Mouse (Mus musculus): ENCODE data around the gene Vmn1r213. TPM values are rescaled to one million over a fixed set of nuclear protein-coding genes. Genes with fewer than 3 reads are reported as not detected.

Gene Vmn1r213
- not detected in 2 replicates for polyA plus RNA-seq (2014; fragmentation: Nextera tagmentation; extraction: Ambion mirVana)

DNA sequence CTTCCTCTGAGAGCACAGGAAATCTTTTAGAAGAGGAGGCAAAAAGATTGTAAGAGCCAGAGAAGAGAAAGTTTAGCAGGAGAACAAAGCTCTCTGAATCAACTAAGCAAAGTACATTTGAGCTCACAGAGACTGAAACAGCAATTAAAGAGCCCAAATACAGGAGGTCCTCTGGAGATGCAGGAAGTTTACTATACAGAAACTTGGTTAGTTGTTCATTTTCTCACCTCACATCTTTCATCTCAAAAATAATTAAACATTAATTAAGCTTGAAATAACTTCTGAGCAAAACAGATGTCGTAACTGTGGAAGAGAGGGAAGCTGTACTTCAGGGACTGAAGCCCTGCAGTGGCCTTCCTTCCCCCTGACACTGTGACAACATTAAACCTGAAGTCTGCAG lies at the start of gene Vmn1r213:
TSS of gene Vmn1r213 (plus strand) at position 301 of the 400 bp plus-strand sequence.
- DNase-seq (ENCODE audit: low spot score) (no peak), ATAC-seq (ENCODE audit: insufficient read depth, low FRiP score, low TSS enrichment) (no peak)
- Histone ChIP-seq H3K27ac (ENCODE audit: low read depth, low read length) (no peak within 1 kb of the TSS), H3K36me3 (ENCODE audit: control insufficient read depth, insufficient read depth, low read length) (no peaks in the 10 kb centered on the region), H3K9me3 (ENCODE audit: control insufficient read depth, low read length) (no peaks in the 10 kb centered on the region), H3K4me1 (ENCODE audit: control insufficient read depth, insufficient read depth, low read length) (no peaks in the 10 kb centered on the region), H3K9ac (ENCODE audit: low read length) (no peak within 1 kb of the TSS), H3K4me3 (ENCODE audit: low read depth, low read length) (no peak within 1 kb of the TSS), H3K27me3 (ENCODE audit: control insufficient read depth, insufficient read depth, low read length) (no peaks in the 10 kb centered on the region), H3K4me2 (ENCODE audit: low read depth) (no peak within 1 kb of the TSS)
- 76% methylated on average over 1 of the region's 1 CpGs for WGBS

DNA sequence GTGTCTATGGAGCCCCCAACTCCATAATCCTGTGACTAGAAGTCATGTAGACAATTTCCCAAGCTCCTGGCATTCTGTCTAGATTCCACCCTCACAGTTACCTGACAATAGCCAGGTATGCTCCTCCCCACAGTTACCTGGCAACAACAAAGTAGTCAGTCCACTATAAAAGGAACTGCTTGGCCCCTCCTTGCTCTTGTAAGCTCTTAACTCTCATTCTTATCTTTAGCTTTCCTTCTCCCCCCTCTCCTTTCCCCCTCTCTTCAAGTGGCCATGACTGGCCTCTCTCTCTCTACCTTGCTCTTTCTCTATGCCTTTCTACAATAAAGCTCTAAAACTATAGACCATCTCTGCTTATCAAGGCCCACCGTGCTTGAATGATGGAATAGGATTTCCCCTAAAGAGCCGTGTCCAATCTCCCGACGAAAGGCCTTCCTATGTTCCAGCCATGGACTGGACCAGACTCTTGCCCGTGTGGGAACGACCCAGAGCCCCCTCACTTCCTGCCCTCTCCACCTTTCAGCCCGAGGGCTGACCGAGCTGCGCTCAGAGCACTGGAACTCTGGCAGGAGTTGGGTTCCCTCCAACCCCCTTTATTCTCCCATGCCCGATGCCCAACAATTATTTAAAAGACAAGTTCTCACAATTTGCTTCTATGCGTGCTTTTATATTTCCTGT lies 17.1 kb upstream of the Vmn1r213 start:
- DNase-seq (ENCODE audit: low spot score) (no peak), ATAC-seq (ENCODE audit: insufficient read depth, low FRiP score, low TSS enrichment) (no peak)
- Histone ChIP-seq H3K4me2 (ENCODE audit: low read depth) (no peak overlapping the region), H3K9ac (ENCODE audit: low read length) (no peak overlapping the region), H3K36me3 (ENCODE audit: control insufficient read depth, insufficient read depth, low read length) (no peaks in the 10 kb centered on the region), H3K27ac (ENCODE audit: low read depth, low read length) (no peak overlapping the region), H3K27me3 (ENCODE audit: control insufficient read depth, insufficient read depth, low read length) (no peaks in the 10 kb centered on the region), H3K4me1 (ENCODE audit: control insufficient read depth, insufficient read depth, low read length) (no peaks in the 10 kb centered on the region), H3K4me3 (ENCODE audit: low read depth, low read length) (no peak overlapping the region), H3K9me3 (ENCODE audit: control insufficient read depth, low read length) (no peaks in the 10 kb centered on the region)
- 84% methylated on average over 11 of the region's 11 CpGs for WGBS

DNA sequence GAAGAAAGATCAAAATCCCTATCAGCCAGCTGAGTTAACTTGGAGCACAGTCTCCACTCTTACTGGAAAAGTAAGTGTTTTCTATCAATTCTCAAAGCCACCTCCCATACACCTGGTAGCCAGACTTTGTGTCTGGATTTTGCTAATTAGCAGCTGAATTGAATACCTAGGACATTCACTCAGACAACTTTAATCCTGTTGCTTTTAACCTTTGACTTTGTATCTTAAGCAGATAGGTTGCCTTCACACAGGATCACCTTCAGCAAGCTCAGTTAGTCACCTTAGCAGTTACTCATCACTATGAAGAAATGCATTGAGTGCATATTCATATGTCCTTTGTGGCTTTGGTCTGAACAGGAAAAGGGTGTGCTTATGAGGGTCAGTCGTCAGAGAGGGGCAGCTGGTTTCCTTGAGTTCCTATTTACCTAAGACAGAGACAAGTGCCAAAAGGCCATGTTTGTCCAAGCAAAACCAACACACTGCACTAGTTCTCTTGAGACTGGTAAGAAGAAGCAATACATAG lies 15.2 kb upstream of the Vmn1r213 start:
- no peaks in the 10 kb centered on the region for H3K27me3 ChIP-seq (ENCODE audit: control insufficient read depth, insufficient read depth, low read length)
- H3K36me3 ChIP-seq (ENCODE audit: control insufficient read depth, insufficient read depth, low read length), result no peaks in the 10 kb centered on the region
- no peak overlapping the region for H3K27ac ChIP-seq (ENCODE audit: low read depth, low read length)
- DNase-seq (ENCODE audit: low spot score), result no peak
- ATAC-seq (ENCODE audit: insufficient read depth, low FRiP score, low TSS enrichment), result no peak
- H3K4me3 ChIP-seq (ENCODE audit: low read depth, low read length), result no peak overlapping the region
- H3K4me1 ChIP-seq (ENCODE audit: control insufficient read depth, insufficient read depth, low read length), result no peaks in the 10 kb centered on the region
- no peak overlapping the region for H3K9ac ChIP-seq (ENCODE audit: low read length)
- H3K4me2 ChIP-seq (ENCODE audit: low read depth), result no peak overlapping the region
- WGBS, result 37% methylated on average over 1 of the region's 1 CpGs
- H3K9me3 ChIP-seq (ENCODE audit: control insufficient read depth, low read length), result no peaks in the 10 kb centered on the region

GRCm38 (mm10) chr13:22992721-22993120 lies 14.7 kb upstream of the Vmn1r213 start:
- Histone ChIP-seq H3K9me3 (ENCODE audit: control insufficient read depth, low read length) (no peaks in the 10 kb centered on the region), H3K36me3 (ENCODE audit: control insufficient read depth, insufficient read depth, low read length) (no peaks in the 10 kb centered on the region), H3K4me3 (ENCODE audit: low read depth, low read length) (no peak overlapping the region), H3K27me3 (ENCODE audit: control insufficient read depth, insufficient read depth, low read length) (no peaks in the 10 kb centered on the region), H3K4me2 (ENCODE audit: low read depth) (no peak overlapping the region), H3K27ac (ENCODE audit: low read depth, low read length) (no peak overlapping the region), H3K9ac (ENCODE audit: low read length) (no peak overlapping the region), H3K4me1 (ENCODE audit: control insufficient read depth, insufficient read depth, low read length) (no peaks in the 10 kb centered on the region)
- ATAC-seq (ENCODE audit: insufficient read depth, low FRiP score, low TSS enrichment) (no peak), DNase-seq (ENCODE audit: low spot score) (no peak)
- WGBS, result 30% methylated on average over 2 of the region's 2 CpGs

- no peak overlapping the region for H3K4me2 ChIP-seq (ENCODE audit: low read depth)
- no peak for ATAC-seq (ENCODE audit: insufficient read depth, low FRiP score, low TSS enrichment)
- H3K27me3 ChIP-seq (ENCODE audit: control insufficient read depth, insufficient read depth, low read length), result no peaks in the 10 kb centered on the region
- DNase-seq (ENCODE audit: low spot score), result no peak
- no peaks in the 10 kb centered on the region for H3K36me3 ChIP-seq (ENCODE audit: control insufficient read depth, insufficient read depth, low read length)
- H3K9me3 ChIP-seq (ENCODE audit: control insufficient read depth, low read length), result no peaks in the 10 kb centered on the region
- H3K9ac ChIP-seq (ENCODE audit: low read length), result no peak overlapping the region
- H3K4me3 ChIP-seq (ENCODE audit: low read depth, low read length), result no peak overlapping the region
- H3K4me1 ChIP-seq (ENCODE audit: control insufficient read depth, insufficient read depth, low read length), result no peaks in the 10 kb centered on the region
- no peak overlapping the region for H3K27ac ChIP-seq (ENCODE audit: low read depth, low read length)
Observed at GRCm38 (mm10) chr13:23018158-23018557, 10.7 kb downstream of the Vmn1r213 start.

GRCm38 (mm10) chr13:23024812-23025211 lies 17.4 kb downstream of the Vmn1r213 start:
- H3K9me3 ChIP-seq (ENCODE audit: control insufficient read depth, low read length), result no peaks in the 10 kb centered on the region
- no peak overlapping the region for H3K4me3 ChIP-seq (ENCODE audit: low read depth, low read length)
- no peak overlapping the region for H3K9ac ChIP-seq (ENCODE audit: low read length)
- H3K36me3 ChIP-seq (ENCODE audit: control insufficient read depth, insufficient read depth, low read length), result no peaks in the 10 kb centered on the region
- no peak for ATAC-seq (ENCODE audit: insufficient read depth, low FRiP score, low TSS enrichment)
- H3K27me3 ChIP-seq (ENCODE audit: control insufficient read depth, insufficient read depth, low read length), result no peaks in the 10 kb centered on the region
- no peak for DNase-seq (ENCODE audit: low spot score)
- no peak overlapping the region for H3K4me2 ChIP-seq (ENCODE audit: low read depth)
- H3K27ac ChIP-seq (ENCODE audit: low read depth, low read length), result no peak overlapping the region
- H3K4me1 ChIP-seq (ENCODE audit: control insufficient read depth, insufficient read depth, low read length), result no peaks in the 10 kb centered on the region

DNA sequence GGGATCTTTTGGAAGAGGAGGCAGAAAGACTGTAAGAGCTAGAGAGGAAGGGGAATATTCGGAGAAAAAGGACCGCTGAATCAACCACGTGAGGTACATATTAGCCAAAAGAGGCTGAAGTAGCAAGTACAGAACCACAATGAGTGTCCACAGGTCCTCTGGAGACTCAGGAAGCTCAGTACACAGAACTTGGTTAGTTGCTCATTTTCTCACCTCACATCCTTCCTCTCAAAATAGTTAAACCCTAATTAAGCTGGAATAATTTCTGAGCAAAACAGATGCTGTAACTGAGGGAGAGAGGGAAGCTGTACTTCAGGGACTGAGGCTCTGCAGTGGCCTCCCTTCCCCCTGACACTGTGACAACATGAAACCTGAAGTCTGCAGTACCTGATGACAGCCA lies 22.7 kb downstream of the Vmn1r213 start, which contains the start of gene Vmn1r214:
TSS of gene Vmn1r214 (plus strand) at position 301 of the 400 bp plus-strand sequence.
- H3K9ac ChIP-seq (ENCODE audit: low read length), result no peak within 1 kb of the TSS
- H3K4me2 ChIP-seq (ENCODE audit: low read depth), result no peak within 1 kb of the TSS
- no peak for DNase-seq (ENCODE audit: low spot score)
- H3K27me3 ChIP-seq (ENCODE audit: control insufficient read depth, insufficient read depth, low read length), result no peaks in the 10 kb centered on the region
- H3K27ac ChIP-seq (ENCODE audit: low read depth, low read length), result no peak within 1 kb of the TSS
- H3K4me1 ChIP-seq (ENCODE audit: control insufficient read depth, insufficient read depth, low read length), result no peaks in the 10 kb centered on the region
- 91% methylated on average over 3 of the region's 3 CpGs for WGBS
- no peaks in the 10 kb centered on the region for H3K36me3 ChIP-seq (ENCODE audit: control insufficient read depth, insufficient read depth, low read length)
- no peak for ATAC-seq (ENCODE audit: insufficient read depth, low FRiP score, low TSS enrichment)
- no peaks in the 10 kb centered on the region for H3K9me3 ChIP-seq (ENCODE audit: control insufficient read depth, low read length)
- H3K4me3 ChIP-seq (ENCODE audit: low read depth, low read length), result no peak within 1 kb of the TSS

DNA sequence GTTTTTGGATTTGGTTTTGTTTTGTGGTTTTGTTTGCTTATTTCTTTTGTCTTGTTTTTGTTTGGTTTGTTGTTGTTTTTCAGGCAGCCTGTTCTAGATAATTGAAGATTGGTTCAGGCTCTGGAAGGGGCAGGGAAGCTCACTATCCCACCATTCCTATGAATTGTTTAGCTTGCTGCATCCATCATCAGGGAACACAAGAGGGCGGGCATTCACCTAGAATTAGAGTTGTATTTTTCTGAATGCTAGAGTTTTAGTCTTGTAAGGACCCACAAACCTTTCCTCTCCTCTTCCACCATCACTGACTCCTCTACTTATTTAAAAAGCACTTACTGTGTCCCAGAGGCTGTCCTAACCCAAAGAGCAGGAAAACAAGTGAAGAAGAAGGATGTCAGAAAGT lies 50.3 kb downstream of the Vmn1r213 start:
- H3K27ac ChIP-seq (ENCODE audit: low read depth, low read length), result no peak overlapping the region
- H3K4me1 ChIP-seq (ENCODE audit: control insufficient read depth, insufficient read depth, low read length), result no peaks in the 10 kb centered on the region
- no peaks in the 10 kb centered on the region for H3K36me3 ChIP-seq (ENCODE audit: control insufficient read depth, insufficient read depth, low read length)
- no peak for DNase-seq (ENCODE audit: low spot score)
- no peak overlapping the region for H3K4me3 ChIP-seq (ENCODE audit: low read depth, low read length)
- H3K27me3 ChIP-seq (ENCODE audit: control insufficient read depth, insufficient read depth, low read length), result no peaks in the 10 kb centered on the region
- WGBS, result 71% methylated on average over 1 of the region's 1 CpGs
- H3K4me2 ChIP-seq (ENCODE audit: low read depth), result no peak overlapping the region
- H3K9me3 ChIP-seq (ENCODE audit: control insufficient read depth, low read length), result no peaks in the 10 kb centered on the region
- ATAC-seq (ENCODE audit: insufficient read depth, low FRiP score, low TSS enrichment), result no peak
- H3K9ac ChIP-seq (ENCODE audit: low read length), result no peak overlapping the region
